Mouse (Mus musculus): ENCODE results near the gene Ggta1. TPM values are rescaled to one million over a fixed set of nuclear protein-coding genes. Genes with fewer than 3 reads are reported as not detected.

The Ggta1 gene
- polyA plus RNA-seq, 1 experiment from 2014 or later: 39.4 TPM

GRCm38 (mm10) chr2:35373003-35373402 lies 90.0 kb downstream of the Ggta1 start:
- Histone ChIP-seq H3K4me3 (ENCODE audit: control insufficient read depth in 1 of 2, insufficient read depth in 1 of 2, low read depth in 1 of 2, low read length in 2 of 2) (no peak overlapping the region), H3K27ac (replicated peaks in 1 of 2; ENCODE audit: control insufficient read depth in 1 of 2, insufficient read depth in 1 of 2, low read depth in 2 of 2, low read length in 2 of 2) (no peak overlapping the region), H3K4me1 (ENCODE audit: control insufficient read depth in 2 of 2, insufficient read depth in 2 of 2, low read length in 2 of 2) (peaks cover 3 to 4% of the 10 kb centered on the region in 2 experiments; a peak in 2 of 4 replicates), H3K9ac (ENCODE audit: low read length) (no peak overlapping the region), H3K4me2 (ENCODE audit: low read length) (no peak overlapping the region), H3K36me3 (ENCODE audit: control insufficient read depth, insufficient read depth, low read length) (no peaks in the 10 kb centered on the region), H3K9me3 (ENCODE audit: control insufficient read depth, low read length) (no peaks in the 10 kb centered on the region), H3K27me3 (ENCODE audit: control insufficient read depth, insufficient read depth, low read length) (no peaks in the 10 kb centered on the region)
- WGBS: 24% methylated on average over 3 of the region's 3 CpGs
- ATAC-seq (ENCODE audit: insufficient number of reproducible peaks, insufficient read depth, low FRiP score, low read depth): no peak

GRCm38 (mm10) chr2:35370686-35371085 lies 92.3 kb downstream of the Ggta1 start:
- Histone ChIP-seq H3K9me3 (ENCODE audit: control insufficient read depth, low read length) (no peaks in the 10 kb centered on the region), H3K27ac (replicated peaks in 1 of 2; ENCODE audit: control insufficient read depth in 1 of 2, insufficient read depth in 1 of 2, low read depth in 2 of 2, low read length in 2 of 2) (no peak overlapping the region), H3K27me3 (ENCODE audit: control insufficient read depth, insufficient read depth, low read length) (no peaks in the 10 kb centered on the region), H3K9ac (ENCODE audit: low read length) (no peak overlapping the region), H3K4me2 (ENCODE audit: low read length) (no peak overlapping the region), H3K4me1 (ENCODE audit: control insufficient read depth in 2 of 2, insufficient read depth in 2 of 2, low read length in 2 of 2) (peaks cover 0 to 3% of the 10 kb centered on the region in 2 experiments; a peak in 1 of 4 replicates), H3K36me3 (ENCODE audit: control insufficient read depth, insufficient read depth, low read length) (no peaks in the 10 kb centered on the region), H3K4me3 (ENCODE audit: control insufficient read depth in 1 of 2, insufficient read depth in 1 of 2, low read depth in 1 of 2, low read length in 2 of 2) (no peak overlapping the region)
- no peak for ATAC-seq (ENCODE audit: insufficient number of reproducible peaks, insufficient read depth, low FRiP score, low read depth)

GRCm38 (mm10) chr2:35367629-35368028 lies 95.4 kb downstream of the Ggta1 start, which contains the start of gene 4930568D16Rik:
Gene 4930568D16Rik, minus strand, starts transcription at chr2:35367729.
- H3K4me2 ChIP-seq (ENCODE audit: low read length): no peak within 1 kb of the TSS
- no peak for ATAC-seq (ENCODE audit: insufficient number of reproducible peaks, insufficient read depth, low FRiP score, low read depth)
- no peaks in the 10 kb centered on the region for H3K27me3 ChIP-seq (ENCODE audit: control insufficient read depth, insufficient read depth, low read length)
- H3K9me3 ChIP-seq (ENCODE audit: control insufficient read depth, low read length): 0 out of 2 replicates have a peak, but pooled peaks cover 4% of the 10 kb centered on the region
- no peak within 1 kb of the TSS for H3K4me3 ChIP-seq (ENCODE audit: control insufficient read depth in 1 of 2, insufficient read depth in 1 of 2, low read depth in 1 of 2, low read length in 2 of 2)
- H3K9ac ChIP-seq (ENCODE audit: low read length): no peak within 1 kb of the TSS
- no peak within 1 kb of the TSS for H3K27ac ChIP-seq (replicated peaks in 1 of 2; ENCODE audit: control insufficient read depth in 1 of 2, insufficient read depth in 1 of 2, low read depth in 2 of 2, low read length in 2 of 2)
- WGBS: 39% methylated on average over 2 of the region's 2 CpGs
- H3K36me3 ChIP-seq (ENCODE audit: control insufficient read depth, insufficient read depth, low read length): no peaks in the 10 kb centered on the region
- peaks cover 0 to 3% of the 10 kb centered on the region in 2 experiments; a peak in 1 of 4 replicates for H3K4me1 ChIP-seq (ENCODE audit: control insufficient read depth in 2 of 2, insufficient read depth in 2 of 2, low read length in 2 of 2)

Other genes starting within 250 kb of the Ggta1 start
- 328 and 342 TPM in 2 replicates for gene Gsn, start 206.9 kb downstream of the Ggta1 start, polyA plus RNA-seq (2014; fragmentation: Nextera tagmentation; extraction: Ambion mirVana)
- 40.3 and 46.7 TPM in 2 replicates for gene Stom, start 126.3 kb downstream of the Ggta1 start, polyA plus RNA-seq (2014; fragmentation: Nextera tagmentation; extraction: Ambion mirVana)
- not detected in 2 replicates for gene 4930568D16Rik, start 95.5 kb downstream of the Ggta1 start, polyA plus RNA-seq (2014; fragmentation: Nextera tagmentation; extraction: Ambion mirVana)
- gene 4930402F06Rik, start 66.1 kb downstream of the Ggta1 start, polyA plus RNA-seq (2014; fragmentation: Nextera tagmentation; extraction: Ambion mirVana): not detected in 2 replicates
- gene Dab2ip, start 95.0 kb upstream of the Ggta1 start, polyA plus RNA-seq (2014; fragmentation: Nextera tagmentation; extraction: Ambion mirVana): 46.6 and 49.8 TPM in 2 replicates